ENCODE assay signal across 7 mouse cellular contexts in the genomic region with DNA sequence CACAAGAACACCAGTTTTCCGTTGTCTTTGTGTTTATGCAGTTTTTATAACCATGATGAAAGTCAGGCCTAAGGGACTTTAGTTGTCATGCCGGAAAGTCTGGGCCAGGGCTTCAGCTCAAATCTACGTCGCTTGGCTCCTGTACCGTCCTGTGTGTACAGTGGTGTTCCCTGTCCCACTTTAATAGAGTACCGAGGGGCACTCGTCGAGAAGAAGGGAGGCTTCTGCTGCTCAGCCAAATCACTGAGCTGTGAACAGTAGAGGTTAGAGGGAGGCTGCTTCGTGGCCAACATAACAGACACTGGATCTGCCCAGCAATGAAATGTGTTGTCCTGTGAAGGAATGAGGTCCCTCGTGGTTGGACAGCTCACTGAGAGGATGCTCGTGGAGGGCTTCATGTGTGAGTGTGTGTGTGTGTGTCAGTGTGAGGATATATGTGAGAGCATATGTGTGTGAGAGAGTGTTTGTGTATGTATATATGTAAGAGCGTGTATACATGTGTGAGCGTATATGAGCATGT.
"Had no signal": no experiment of that assay in that cellular context is flagged by ENCODE, and none has a peak within 500 bp of the region (broad histone marks: within the 10 kb centered on the region; RNA-seq: fewer than 3 reads in every experiment).

No protein-coding gene starts in this region.

- H3K9ac ChIP-seq: liver, embryonic 13.5 days; midbrain, embryonic 13.5 days; neural tube, embryonic 13.5 days had no signal

- H3K9me3 ChIP-seq: liver, embryonic 13.5 days; megakaryocyte, embryonic 14.5 days; midbrain, embryonic 10.5 days; midbrain, embryonic 13.5 days; neural tube, embryonic 13.5 days had no signal

- H3K4me3 ChIP-seq: liver, embryonic 13.5 days; megakaryocyte, embryonic 14.5 days; midbrain, embryonic 10.5 days; midbrain, embryonic 13.5 days; myocyte; neural tube, embryonic 13.5 days had no signal

- H3K36me3 ChIP-seq: liver, embryonic 13.5 days; midbrain, embryonic 10.5 days; midbrain, embryonic 13.5 days; neural tube, embryonic 13.5 days had no signal

- H3K27ac ChIP-seq: liver, embryonic 13.5 days; midbrain, embryonic 10.5 days; midbrain, embryonic 13.5 days; neural tube, embryonic 13.5 days; stomach, postnatal 0 days had no signal

- H3K4me2 ChIP-seq: liver, embryonic 13.5 days; midbrain, embryonic 13.5 days; neural tube, embryonic 13.5 days had no signal

- H3K27me3 ChIP-seq: liver, embryonic 13.5 days; megakaryocyte, embryonic 14.5 days had no signal
